Mouse (Mus musculus): ENCODE measurements around the gene Cnksr2.

Cnksr2 gene

GRCm38 (mm10) chrX:158043057-158043843 is at the start of gene Cnksr2:
TSS of gene Cnksr2 (minus strand) at chrX:158043294.
- peak; percentile 12 to 63 for DNase-seq (ENCODE audit: inconsistent age in 2 of 2, low spot score in 1 of 2)

GRCm38 (mm10) chrX:158043844-158044140 is 698 bp upstream of the Cnksr2 start:
- DNase-seq (ENCODE audit: inconsistent age in 2 of 2, low spot score in 1 of 2) = no peak

GRCm38 (mm10) chrX:158042255-158043056 is 638 bp downstream of the Cnksr2 start:
- DNase-seq (ENCODE audit: inconsistent age in 2 of 2, low spot score in 1 of 2) = peak; percentile 4 to 55

- peak in 1 of 2 experiments; percentile 30 for DNase-seq (ENCODE audit: inconsistent age in 2 of 2, low spot score in 1 of 2)
Observed at GRCm38 (mm10) chrX:158041703-158042102, 1.4 kb downstream of the Cnksr2 start.

GRCm38 (mm10) chrX:157951698-157952097 is 91.4 kb downstream of the Cnksr2 start:
- peak in 1 of 2 experiments; percentile 39 for DNase-seq (ENCODE audit: inconsistent age in 2 of 2, low spot score in 1 of 2)

- no peak for DNase-seq (ENCODE audit: inconsistent age in 2 of 2, low spot score in 1 of 2)
Observed at GRCm38 (mm10) chrX:157949256-157949655, 93.8 kb downstream of the Cnksr2 start.

GRCm38 (mm10) chrX:157945121-157945520 is 98.0 kb downstream of the Cnksr2 start:
- no peak for DNase-seq (ENCODE audit: inconsistent age in 2 of 2, low spot score in 1 of 2)

GRCm38 (mm10) chrX:157936611-157937010 is 106.5 kb downstream of the Cnksr2 start:
- DNase-seq (ENCODE audit: inconsistent age in 2 of 2, low spot score in 1 of 2) = no peak

GRCm38 (mm10) chrX:157920093-157920492 is 123.0 kb downstream of the Cnksr2 start:
- no peak for DNase-seq (ENCODE audit: inconsistent age in 2 of 2, low spot score in 1 of 2)

- DNase-seq (ENCODE audit: inconsistent age in 2 of 2, low spot score in 1 of 2) = no peak
Observed at GRCm38 (mm10) chrX:157829983-157830382, 213.1 kb downstream of the Cnksr2 start.

GRCm38 (mm10) chrX:157818921-157819260 is 224.2 kb downstream of the Cnksr2 start:
- no peak for DNase-seq (ENCODE audit: inconsistent age in 2 of 2, low spot score in 1 of 2)

GRCm38 (mm10) chrX:157818207-157818920 is 224.7 kb downstream of the Cnksr2 start, which contains the start of gene Klhl34:
TSS of gene Klhl34 (plus strand) at chrX:157818435.
- no peak for DNase-seq (ENCODE audit: inconsistent age in 2 of 2, low spot score in 1 of 2)

- peak in 1 of 2 experiments; percentile 35 for DNase-seq (ENCODE audit: inconsistent age in 2 of 2, low spot score in 1 of 2)
Observed at GRCm38 (mm10) chrX:157817571-157818206, 225.4 kb downstream of the Cnksr2 start.

- no peak for DNase-seq (ENCODE audit: inconsistent age in 2 of 2, low spot score in 1 of 2)
Observed at GRCm38 (mm10) chrX:157809721-157810120, 233.4 kb downstream of the Cnksr2 start.

GRCm38 (mm10) chrX:157801669-157802068 is 241.4 kb downstream of the Cnksr2 start:
- DNase-seq (ENCODE audit: inconsistent age in 2 of 2, low spot score in 1 of 2) = no peak

Measured in adrenal gland, adult (tissue).